Mouse (Mus musculus) heart, postnatal 0 days (tissue): Measurements from ENCODE around the gene Sik3.

Experiments
- CTCF ChIP-seq: IDR thresholded peaks from 2 replicates; pipeline ENCODE4 v1.5.1; 2016; ENCODE audit warnings: antibody characterized with exemption, control low read depth, low read depth
- EP300 ChIP-seq: IDR thresholded peaks from 2 replicates; pipeline ENCODE4 v1.6.1; 2016; ENCODE audit warnings: antibody characterized with exemption, low read depth

DNA sequence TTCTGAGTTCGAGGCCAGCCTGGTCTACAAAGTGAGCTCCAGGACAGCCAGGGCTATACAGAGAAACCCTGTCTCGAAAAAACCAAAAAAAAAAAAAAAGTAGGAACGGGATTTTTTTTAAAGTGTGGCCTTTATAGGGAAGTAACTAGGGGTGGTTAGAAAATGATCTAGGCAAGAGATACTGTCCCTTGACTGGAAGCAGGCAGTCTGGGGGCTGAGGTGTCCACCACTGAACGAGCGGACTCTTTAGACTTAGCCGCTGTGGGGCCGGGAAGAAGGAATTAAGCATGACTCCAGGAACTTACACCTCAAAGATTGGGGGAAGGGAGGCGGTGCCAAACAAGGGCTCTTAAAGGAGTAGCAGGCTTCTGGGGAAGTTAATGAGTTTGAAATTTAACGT is 205.6 kb downstream of the Sik3 start:
- TF ChIP-seq CTCF (no peak), EP300 (no peak)
